ENCODE assay signal across 21 mouse cellular contexts in genomic region chr16:65600798-65601197, GRCm38 (mm10). TPM values are rescaled to one million over a fixed set of nuclear protein-coding genes. Genes with fewer than 3 reads are reported as not detected.
DNase-seq lines count a peak whose midpoint lies in the region; TF ChIP-seq lines count a peak whose summit lies in the region.
"Had no signal": no experiment of that assay in that cellular context is flagged by ENCODE, and none has a peak within 500 bp of the region (broad histone marks: within the 10 kb centered on the region; RNA-seq: fewer than 3 reads in every experiment).

No protein-coding gene starts in this region.

- H3K79me2 ChIP-seq in CH12.LX (replicated peaks; ENCODE audit: control insufficient read depth, extremely low read depth, insufficient read depth, poor library complexity, severe bottlenecking): no peaks in the 10 kb centered on the region

- H3K27ac ChIP-seq in CH12.LX (ENCODE audit: insufficient read depth, low read depth): no peak overlapping the region

- in situ Hi-C loops in CH12.LX (cut with MboI; ENCODE audit: low pct_ligation_motif_present, low pct_unique_long_range_greater_than_20kb, low sequenced_read_pairs): no loop called here

- peak; percentile 36; the same call in 1 of the 2 replicates for TF ChIP-seq EP300 in CH12.LX (IDR thresholded peaks at IDR 0.05; ENCODE audit: low read length)

- H3K4me2 ChIP-seq in CH12.LX (ENCODE audit: insufficient read depth, low read depth, poor library complexity, severe bottlenecking): no peak overlapping the region

- peak; percentile 24 for DNase-seq in 3T3-L1 (ENCODE audit: low read depth, low spot score)
- DNase-seq in A20 (ENCODE audit: low read depth, low spot score): peak; percentile 13
- peak; percentile 42 for DNase-seq in CH12.LX (ENCODE audit: extremely low read depth)
- no peak for DNase-seq in adrenal gland, postnatal 36 days
- DNase-seq in adipocyte (ENCODE audit: low spot score): no peak
- DNase-seq in left cerebral cortex, adult 9 months (ENCODE audit: low spot score in 2 of 2): no peak
- DNase-seq: adrenal gland, adult 2 months; adrenal gland, adult 8-10 months; adrenal gland, postnatal 10 days; adrenal gland, postnatal 14 days; adrenal gland, postnatal 25 days; B cell, adult 2 months; cerebellum, adult 11 months; cerebellum, adult 11-12 months; cerebellum, adult 18-20 months; cerebellum, adult 2 months; cerebellum, adult 8-10 months; cerebellum, adult 9-10 months; cerebellum, adult 9-11 months; cerebellum, postnatal 10 days had no signal

- peaks cover 0 to 5% of the 10 kb centered on the region in 2 experiments; a peak in 1 of 4 replicates for H3K4me1 ChIP-seq in CH12.LX (ENCODE audit: control insufficient read depth in 1 of 2, insufficient read depth in 2 of 2)

- no peaks in the 10 kb centered on the region for H3K27me3 ChIP-seq in CH12.LX (replicated peaks)

- TF ChIP-seq CTCF in CH12.LX (conservative IDR thresholded peaks at IDR 0.05 in 1 of 2, IDR thresholded peaks at IDR 0.05 in 1 of 2; ENCODE audit: low read depth in 2 of 2, low read length in 2 of 2): no peak

- no peak for TF ChIP-seq RAD21 in CH12.LX (IDR thresholded peaks at IDR 0.05; ENCODE audit: low read depth, low read length)

- H3K36me3 ChIP-seq in CH12.LX (replicated peaks in 1 of 2; ENCODE audit: control insufficient read depth in 1 of 2, insufficient read depth in 1 of 2, low read length in 1 of 2): no peaks in the 10 kb centered on the region
- H3K36me3 ChIP-seq: G1E had no signal

- H3K9ac ChIP-seq in CH12.LX (ENCODE audit: insufficient read depth, low read depth): no peak overlapping the region

- no peak overlapping the region for H3K4me3 ChIP-seq in CH12.LX (replicated peaks in 1 of 3; ENCODE audit: low read depth in 2 of 3, low read length in 2 of 3, poor library complexity in 1 of 3)

- no peak for TF ChIP-seq POLR2A in CH12.LX (IDR thresholded peaks at IDR 0.05; ENCODE audit: low read depth, low read length)

- dilution Hi-C loops in CH12.LX (cut with MboI; ENCODE audit: extremely low pct_ligation_motif_present, extremely low pct_unique_long_range_greater_than_20kb, low sequenced_read_pairs): no loop called here

- H3K9me3 ChIP-seq in CH12.LX (replicated peaks; ENCODE audit: low read length): no peaks in the 10 kb centered on the region
- H3K9me3 ChIP-seq: G1E had no signal

TF ChIP-seq in CH12.LX, 34 proteins besides CTCF, POLR2A, EP300 and RAD21:
- no peak for TF ChIP-seq POLR2AphosphoS2 (IDR thresholded peaks at IDR 0.05; ENCODE audit: low read depth, low read length)
- no peak for TF ChIP-seq HCFC1 (IDR thresholded peaks at IDR 0.05; ENCODE audit: low read depth, low read length)
- peak; percentile 84 for TF ChIP-seq IRF4 (IDR thresholded peaks at IDR 0.05; ENCODE audit: low read depth, low read length)
- TF ChIP-seq MAZ (IDR thresholded peaks at IDR 0.05; ENCODE audit: low read depth, low read length): no peak
- TF ChIP-seq MEF2A (IDR thresholded peaks at IDR 0.05; ENCODE audit: borderline replicate concordance, low read depth, low read length): no peak
- TF ChIP-seq GABPA (IDR thresholded peaks at IDR 0.05; ENCODE audit: insufficient replicate concordance, low read depth, low read length): no peak
- TF ChIP-seq ZMIZ1 (IDR thresholded peaks at IDR 0.05; ENCODE audit: low read depth, low read length): no peak
- no peak for TF ChIP-seq ZNF384 (IDR thresholded peaks at IDR 0.05; ENCODE audit: low read depth, low read length)
- no peak for TF ChIP-seq RCOR1 (conservative IDR thresholded peaks at IDR 0.05; ENCODE audit: low read depth, low read length)
- peak; percentile 57; the same call in 1 of the 2 replicates for TF ChIP-seq JUN (IDR thresholded peaks at IDR 0.05; ENCODE audit: insufficient read depth, low read depth, low read length)
- TF ChIP-seq TBP (conservative IDR thresholded peaks at IDR 0.05; ENCODE audit: low read depth, low read length): no peak
- TF ChIP-seq TCF12 (IDR thresholded peaks at IDR 0.05; ENCODE audit: low read depth, low read length): no peak
- TF ChIP-seq MXI1 (IDR thresholded peaks at IDR 0.05; ENCODE audit: low read depth, low read length): no peak
- TF ChIP-seq ZC3H11A (IDR thresholded peaks at IDR 0.05; ENCODE audit: low read depth, low read length): no peak
- TF ChIP-seq SMC3 (IDR thresholded peaks at IDR 0.05; ENCODE audit: low read depth, low read length): no peak
- TF ChIP-seq MAFK (IDR thresholded peaks at IDR 0.05; ENCODE audit: insufficient replicate concordance, low read length): no peak
- no peak for TF ChIP-seq CHD1 (IDR thresholded peaks at IDR 0.05; ENCODE audit: low read depth, low read length)
- no peak for TF ChIP-seq MYC (IDR thresholded peaks at IDR 0.05; ENCODE audit: low read depth, low read length)
- TF ChIP-seq CHD2 (IDR thresholded peaks at IDR 0.05; ENCODE audit: low read length): no peak
- no peak for TF ChIP-seq BHLHE40 (IDR thresholded peaks at IDR 0.05; ENCODE audit: low read depth, low read length)
- peak; percentile 34; the same call in 1 of the 2 replicates for TF ChIP-seq ETS1 (conservative IDR thresholded peaks at IDR 0.05; ENCODE audit: low read depth, low read length)
- TF ChIP-seq JUND (conservative IDR thresholded peaks at IDR 0.05; ENCODE audit: low read depth, low read length): peak; percentile 38
- no peak for TF ChIP-seq E2F4 (IDR thresholded peaks at IDR 0.05; ENCODE audit: insufficient replicate concordance, low read depth, low read length)
- TF ChIP-seq PAX5 (IDR thresholded peaks at IDR 0.05; ENCODE audit: low read length): no peak
- TF ChIP-seq UBTF (IDR thresholded peaks at IDR 0.05; ENCODE audit: low read depth, low read length): no peak

RNA-seq across cellular contexts. Expression of gene Chmp2b, which starts 38.3 kb away (rescaled TPM):
- total RNA-seq in CH12.LX (2012; rRNA removed): 28.0 and 28.2 TPM in 2 replicates
- 70.4 and 77.4 TPM in 2 replicates for total RNA-seq in CH12.LX (2014; rRNA removed)
- polyA plus RNA-seq in CH12.LX (2012; ENCODE audit: insufficient read length, low read depth): 50.3 and 64.0 TPM in 2 replicates
- 10 to 100 TPM; 53.5 to 62.4 TPM for total RNA-seq in adrenal gland, postnatal 36 days (2021)

Comparison
In these comparisons a context has a peak if more than half of its experiments do, and no peak if none do; other contexts are left out.
1. DNase-seq: peak in 3T3-L1 (single experiment), A20 (single experiment) and CH12.LX (single experiment); none in adrenal gland, postnatal 36 days (0 of 2), adipocyte (single experiment) and left cerebral cortex, adult 9 months (0 of 2).